Mouse (Mus musculus) adrenal gland, postnatal 10 days (tissue): ENCODE measurements around the gene Ppp1r11. TPM values are rescaled to one million over a fixed set of nuclear protein-coding genes. Genes with fewer than 3 reads are reported as not detected.

Source experiments
- DNase-seq: peaks from one replicate; pipeline ENCODE4 v3.0.0; 2021; ENCODE audit warnings: mixed read lengths
- total RNA-seq, 2 experiments: library from RNA; stranded (reverse); gene quantifications; 2 replicates each; pipeline ENCODE4 v1.2.3; 2021

Gene Ppp1r11
- total RNA-seq, 2 experiments from 2014 or later = 58.5 to 62.7 TPM

GRCm38 (mm10) chr17:36966875-36967274 is 15.3 kb upstream of the Ppp1r11 start:
- no peak for DNase-seq

- DNase-seq = no peak
Observed at GRCm38 (mm10) chr17:36961125-36961524, 9.6 kb upstream of the Ppp1r11 start.

DNA sequence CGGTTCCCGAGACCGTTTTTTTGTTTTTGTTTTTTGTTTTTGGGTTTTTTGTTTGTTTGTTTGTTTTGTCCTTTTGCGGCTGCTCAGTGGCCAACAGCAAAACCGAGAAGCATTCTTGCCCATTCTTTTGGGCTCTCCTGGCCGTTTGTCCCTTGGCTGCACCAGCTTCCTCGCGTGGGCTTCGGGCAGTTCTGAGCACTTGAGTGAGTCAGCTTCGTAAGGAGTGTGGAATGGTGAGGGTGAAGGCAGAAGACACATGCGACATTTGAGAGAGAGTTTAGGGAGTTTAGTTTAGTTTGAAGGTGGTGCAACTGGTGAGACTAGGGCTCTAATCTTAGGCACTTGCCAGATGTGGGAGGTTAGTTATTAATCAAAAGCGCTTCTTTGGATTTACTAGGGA is 7.3 kb upstream of the Ppp1r11 start:
- DNase-seq = peak; percentile 30

GRCm38 (mm10) chr17:36957999-36958743 is 6.6 kb upstream of the Ppp1r11 start, which contains the start of the genes Znrd1 and Znrd1as:
TSS of gene Znrd1 (minus strand) at chr17:36958559.
TSS of gene Znrd1as (plus strand) at chr17:36958592.
- DNase-seq = peak; percentile 96

GRCm38 (mm10) chr17:36953062-36953461 is 1.5 kb upstream of the Ppp1r11 start:
- DNase-seq = no peak

DNA sequence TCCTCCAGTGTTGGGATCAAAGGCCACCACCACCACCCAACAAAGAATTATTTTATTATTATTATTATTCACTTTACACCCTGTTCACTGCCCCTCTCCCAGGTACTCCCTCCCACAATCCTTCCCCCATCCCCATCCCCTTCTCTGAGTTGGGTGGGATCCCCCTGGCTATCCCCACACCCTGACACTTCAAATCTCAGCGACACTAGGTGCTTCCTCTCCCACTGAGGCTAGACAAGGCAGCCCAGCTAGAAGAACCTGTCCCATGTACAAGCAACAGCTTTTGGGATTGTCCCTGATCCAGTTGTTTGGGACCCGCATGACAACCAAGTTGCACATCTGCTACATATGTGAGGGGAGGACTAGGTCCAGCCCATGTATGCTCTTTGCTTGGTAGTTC is 1.1 kb upstream of the Ppp1r11 start:
- no peak for DNase-seq

GRCm38 (mm10) chr17:36949265-36949664 is 2.3 kb downstream of the Ppp1r11 start:
- DNase-seq = no peak

GRCm38 (mm10) chr17:36948286-36948685 is 3.3 kb downstream of the Ppp1r11 start:
- no peak for DNase-seq

- peak; percentile 78 for DNase-seq
Observed at GRCm38 (mm10) chr17:36947051-36947819, 4.3 kb downstream of the Ppp1r11 start.

GRCm38 (mm10) chr17:36944121-36944775 is 7.3 kb downstream of the Ppp1r11 start:
- DNase-seq = no peak

GRCm38 (mm10) chr17:36943691-36944090 is 7.8 kb downstream of the Ppp1r11 start:
- no peak for DNase-seq

GRCm38 (mm10) chr17:36942791-36943471 is 8.6 kb downstream of the Ppp1r11 start, which contains the start of gene Rnf39:
TSS of gene Rnf39 (plus strand) at chr17:36942918.
- DNase-seq = no peak

DNA sequence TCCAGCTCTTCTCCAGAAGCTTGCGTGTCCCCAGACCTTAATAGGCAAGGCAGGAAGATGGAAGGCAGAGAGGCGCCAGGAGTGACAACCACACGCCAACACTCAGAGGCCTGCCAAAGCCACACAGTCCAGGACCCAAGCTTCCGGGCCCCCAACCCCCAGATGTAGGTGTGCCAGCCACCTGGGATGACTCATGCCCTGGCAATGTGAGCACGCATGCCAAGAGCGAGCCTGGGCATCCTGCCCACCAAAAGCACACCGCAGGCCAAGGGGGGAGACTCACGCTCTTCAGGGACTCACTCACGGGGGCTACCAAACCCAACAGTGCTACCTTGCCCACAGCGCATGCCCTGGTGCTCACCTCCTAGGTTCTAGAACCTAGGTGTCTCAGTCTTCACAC is 9.2 kb downstream of the Ppp1r11 start:
- DNase-seq = peak; percentile 40

DNA sequence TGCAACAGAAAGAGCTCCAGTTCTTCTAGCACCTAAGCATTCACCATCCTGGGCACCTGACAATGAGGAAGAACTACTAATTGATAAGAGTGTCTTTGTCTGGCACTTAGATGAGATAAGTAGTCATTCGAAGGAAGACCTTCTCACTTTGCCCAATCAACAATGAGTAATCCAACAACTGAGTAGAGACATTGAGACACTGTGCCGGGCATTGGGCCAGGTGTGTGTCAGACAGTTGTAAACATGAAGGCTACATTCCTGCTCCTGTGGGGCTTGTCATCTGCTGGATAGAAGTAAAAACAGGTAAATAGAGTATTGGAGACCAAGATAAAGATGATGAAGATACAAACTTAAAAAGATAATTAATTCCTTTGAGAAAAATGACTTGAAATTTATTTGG is 13.5 kb downstream of the Ppp1r11 start:
- DNase-seq = peak; percentile 71

DNA sequence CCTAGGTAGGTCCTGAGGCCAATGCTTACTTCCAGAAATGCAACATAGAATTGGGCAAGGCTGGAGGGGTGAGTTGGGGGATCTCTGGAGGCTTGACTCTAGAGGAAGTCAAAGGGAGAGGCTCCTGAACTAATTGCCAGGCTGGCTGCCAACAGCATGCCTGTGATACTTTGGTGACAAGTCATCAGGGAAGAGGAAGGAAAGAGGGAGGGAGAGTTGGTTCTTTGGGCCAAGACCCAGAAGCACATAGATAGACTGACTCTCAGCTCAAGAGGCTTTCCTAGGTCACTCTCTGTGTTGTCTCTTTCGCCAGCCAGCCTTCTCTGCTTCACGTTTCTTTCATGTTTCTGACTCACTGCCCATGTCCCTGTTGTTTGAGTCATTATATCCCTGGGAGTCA is 19.7 kb downstream of the Ppp1r11 start:
- peak; percentile 28 for DNase-seq

- DNase-seq = no peak
Observed at GRCm38 (mm10) chr17:36931130-36931529, 20.4 kb downstream of the Ppp1r11 start.

DNA sequence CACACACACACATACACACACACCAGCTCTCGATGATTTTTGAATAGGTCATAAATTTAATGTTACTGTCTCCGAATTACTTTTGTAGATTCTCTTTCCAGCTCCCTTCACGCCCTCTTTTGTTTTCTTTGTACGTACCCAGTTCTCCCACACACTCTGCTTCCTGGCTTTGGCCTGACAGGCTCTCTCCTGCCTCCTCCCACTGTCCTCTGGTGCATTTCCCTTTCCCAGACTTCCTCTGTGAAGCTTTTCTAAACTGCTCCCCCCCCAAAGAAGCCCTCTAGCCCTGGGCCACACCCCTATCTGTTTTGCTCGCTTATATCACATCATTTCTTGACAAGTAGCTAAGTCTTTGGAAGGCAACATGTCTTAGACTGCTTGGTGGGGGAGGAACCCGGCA is 21.3 kb downstream of the Ppp1r11 start:
- DNase-seq = no peak

DNA sequence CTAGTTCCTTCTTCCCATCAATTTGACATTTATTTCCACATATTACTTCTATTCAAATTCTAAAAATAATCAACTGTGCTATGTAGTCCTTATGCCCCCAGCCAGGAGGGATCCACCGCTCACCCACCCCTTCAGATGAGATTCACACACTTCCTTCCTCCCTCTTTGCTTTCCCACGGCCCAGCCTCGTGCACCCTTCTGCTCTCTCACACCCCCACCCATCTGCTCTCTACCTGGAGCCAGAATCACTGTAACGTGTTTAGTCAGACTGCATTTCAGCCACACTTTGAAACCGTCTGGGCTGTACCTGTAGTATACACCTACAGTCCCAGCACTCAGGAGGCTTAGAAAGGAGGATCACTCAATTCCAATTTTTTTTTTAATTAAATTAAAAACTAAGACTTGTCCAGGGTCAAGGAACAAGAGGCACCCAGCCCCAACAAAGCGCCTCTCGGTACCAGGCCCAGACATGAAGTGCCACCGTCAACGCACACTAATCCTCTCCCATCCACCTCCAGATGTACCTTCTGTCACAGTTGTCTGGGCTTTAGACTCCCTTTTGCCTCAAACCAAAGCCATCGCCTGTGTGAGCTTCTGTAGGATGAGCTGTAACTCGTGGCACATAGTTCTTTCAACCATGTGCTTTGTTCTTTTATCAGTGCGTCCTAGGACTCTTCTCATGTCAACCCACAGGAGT is 22.2 kb downstream of the Ppp1r11 start:
- no peak for DNase-seq

- no peak for DNase-seq
Observed at GRCm38 (mm10) chr17:36927496-36928120, 23.9 kb downstream of the Ppp1r11 start.

- DNase-seq = no peak
Observed at GRCm38 (mm10) chr17:36923491-36923890, 28.1 kb downstream of the Ppp1r11 start.

GRCm38 (mm10) chr17:36922715-36923114 is 28.8 kb downstream of the Ppp1r11 start:
- no peak for DNase-seq
